Mouse (Mus musculus) hindbrain, embryonic 12.5 days (tissue): Measurements from ENCODE around the gene Sfxn3. TPM values are rescaled to one million over a fixed set of nuclear protein-coding genes. Genes with fewer than 3 reads are reported as not detected.

Experiments
- ATAC-seq: fragments of 200-750 bp; cut with Nextera tagmentation; 2 replicates; pipeline ENCODE4 v1.8.0; 2017; ENCODE audit warnings: moderate TSS enrichment; ENCODE audit not compliant: low FRiP score
- H3K27ac ChIP-seq: fragments of 300-500 bp; sonication (generic); 2 replicates; pipeline ENCODE4 v1.5.1; 2016; ENCODE audit warnings: mild to moderate bottlenecking
- H3K27me3 ChIP-seq: fragments of 300-500 bp; sonication (generic); 2 replicates; pipeline ENCODE4 v1.6.1; 2016; ENCODE audit warnings: mild to moderate bottlenecking
- H3K36me3 ChIP-seq: fragments of 300-500 bp; sonication (generic); 2 replicates; pipeline ENCODE4 v1.6.1; 2016; ENCODE audit warnings: mild to moderate bottlenecking
- H3K4me1 ChIP-seq: fragments of 300-500 bp; sonication (generic); 2 replicates; pipeline ENCODE4 v1.6.1; 2016
- H3K4me2 ChIP-seq: fragments of 300-500 bp; sonication (generic); replicated peaks from 2 replicates; pipeline ENCODE4 v1.6.1; 2016; ENCODE audit warnings: mild to moderate bottlenecking
- H3K4me3 ChIP-seq: fragments of 300-500 bp; sonication (generic); 2 replicates; pipeline ENCODE4 v1.5.1; 2016; ENCODE audit warnings: mild to moderate bottlenecking
- H3K9ac ChIP-seq: fragments of 300-500 bp; sonication (generic); 2 replicates; pipeline ENCODE4 v1.6.1; 2016; ENCODE audit warnings: mild to moderate bottlenecking, moderate library complexity
- H3K9me3 ChIP-seq: fragments of 300-500 bp; sonication (generic); replicated peaks from 2 replicates; pipeline ENCODE4 v1.6.1; 2016; ENCODE audit warnings: mild to moderate bottlenecking
- WGBS: fragments of 180-500 bp; shearing (Covaris S2); methylation state at CpG from one replicate; pipeline ENCODE4 v1.1.7; 2016; 5-methylcytosine and 5-hydroxymethylcytosine counted together
- polyA plus RNA-seq: library from polyadenylated mRNA; unstranded; fragments of >200 nt; fragmentation: Nextera tagmentation; extraction: Ambion mirVana; gene quantifications from 2 replicates; pipeline ENCODE4 v1.2.1, GENCODE M21; 2016

The Sfxn3 gene
- polyA plus RNA-seq, 1 experiment from 2014 or later, result 38.2 TPM

- Histone ChIP-seq H3K4me3 (no peak overlapping the region), H3K9ac (no peak overlapping the region), H3K9me3 (no peaks in the 10 kb centered on the region), H3K4me1 (peaks cover 39% of the 10 kb centered on the region), H3K27ac (peak overlapping the region; percentile 64), H3K27me3 (peaks cover 4% of the 10 kb centered on the region; the same call in 1 of the 2 replicates), H3K4me2 (no peak overlapping the region), H3K36me3 (peaks cover 28% of the 10 kb centered on the region)
- no peak for ATAC-seq
- WGBS, result 46% methylated on average over 6 of the region's 6 CpGs
These were observed 34.7 kb upstream of the Sfxn3 start for GRCm38 (mm10) chr19:45012636-45013035.

GRCm38 (mm10) chr19:45013581-45014225 lies 33.6 kb upstream of the Sfxn3 start:
- Histone ChIP-seq H3K4me2 (no peak overlapping the region), H3K4me3 (no peak overlapping the region), H3K9ac (no peak overlapping the region), H3K36me3 (peaks cover 24% of the 10 kb centered on the region), H3K4me1 (peaks cover 40% of the 10 kb centered on the region), H3K27me3 (peaks cover 4% of the 10 kb centered on the region; the same call in 1 of the 2 replicates), H3K27ac (no peak overlapping the region), H3K9me3 (no peaks in the 10 kb centered on the region)
- 72% methylated on average over 6 of the region's 6 CpGs for WGBS
- no peak for ATAC-seq

GRCm38 (mm10) chr19:45014335-45014971 lies 32.9 kb upstream of the Sfxn3 start, which contains the start of gene Lzts2:
Gene Lzts2 (plus strand): TSS chr19:45014414.
- H3K4me3 ChIP-seq, result peak within 1 kb of the TSS; percentile 60
- 10% methylated on average over 10 of the region's 10 CpGs for WGBS
- H3K27ac ChIP-seq, result peak within 1 kb of the TSS; percentile 98
- ATAC-seq, result no peak
- peak within 1 kb of the TSS; percentile 59 for H3K9ac ChIP-seq
- peaks cover 4% of the 10 kb centered on the region; the same call in 1 of the 2 replicates for H3K27me3 ChIP-seq
- H3K4me1 ChIP-seq, result peaks cover 48% of the 10 kb centered on the region
- peaks cover 24% of the 10 kb centered on the region for H3K36me3 ChIP-seq
- H3K4me2 ChIP-seq, result peak within 1 kb of the TSS; percentile 91
- no peaks in the 10 kb centered on the region for H3K9me3 ChIP-seq

- Histone ChIP-seq H3K4me1 (peaks cover 52% of the 10 kb centered on the region), H3K4me3 (peak overlapping the region; percentile 60), H3K36me3 (peaks cover 24% of the 10 kb centered on the region), H3K27me3 (peaks cover 4% of the 10 kb centered on the region; the same call in 1 of the 2 replicates), H3K9me3 (no peaks in the 10 kb centered on the region), H3K9ac (peak overlapping the region; percentile 59), H3K4me2 (peak overlapping the region; percentile 91), H3K27ac (peak overlapping the region; percentile 98; the same call in 1 of the 2 replicates)
- no peak for ATAC-seq
- 1% methylated on average over 25 of the region's 25 CpGs for WGBS
These were observed 32.3 kb upstream of the Sfxn3 start for GRCm38 (mm10) chr19:45014981-45015402.

GRCm38 (mm10) chr19:45015518-45016281 lies 31.6 kb upstream of the Sfxn3 start:
- Histone ChIP-seq H3K36me3 (peaks cover 17% of the 10 kb centered on the region), H3K27ac (peak overlapping the region; percentile 98), H3K4me3 (peak overlapping the region; percentile 60), H3K27me3 (peaks cover 4% of the 10 kb centered on the region; the same call in 1 of the 2 replicates), H3K9me3 (no peaks in the 10 kb centered on the region), H3K4me1 (peaks cover 60% of the 10 kb centered on the region), H3K4me2 (peak overlapping the region; percentile 91), H3K9ac (peak overlapping the region; percentile 59)
- ATAC-seq, result peak; percentile 29
- WGBS, result 0% methylated on average over 34 of the region's 34 CpGs

- Histone ChIP-seq H3K9me3 (no peaks in the 10 kb centered on the region), H3K4me2 (peak overlapping the region; percentile 91), H3K9ac (peak overlapping the region; percentile 59), H3K36me3 (peaks cover 12% of the 10 kb centered on the region), H3K4me3 (peak overlapping the region; percentile 60), H3K27ac (peak overlapping the region; percentile 98), H3K4me1 (peaks cover 68% of the 10 kb centered on the region), H3K27me3 (peaks cover 4% of the 10 kb centered on the region; the same call in 1 of the 2 replicates)
- ATAC-seq, result peak; percentile 30
- 1% methylated on average over 18 of the region's 18 CpGs for WGBS
These were observed 30.7 kb upstream of the Sfxn3 start for GRCm38 (mm10) chr19:45016341-45017215.

- H3K36me3 ChIP-seq, result peaks cover 7% of the 10 kb centered on the region
- peaks cover 70% of the 10 kb centered on the region for H3K4me1 ChIP-seq
- H3K27me3 ChIP-seq, result peaks cover 4% of the 10 kb centered on the region; the same call in 1 of the 2 replicates
- WGBS, result 0% methylated on average over 17 of the region's 27 CpGs
- peak overlapping the region; percentile 60 for H3K4me3 ChIP-seq
- peak overlapping the region; percentile 84 for H3K9ac ChIP-seq
- H3K9me3 ChIP-seq, result no peaks in the 10 kb centered on the region
- peak; percentile 74 for ATAC-seq
- peak overlapping the region; percentile 98 for H3K27ac ChIP-seq
- H3K4me2 ChIP-seq, result peak overlapping the region; percentile 91
These were observed 30.0 kb upstream of the Sfxn3 start for GRCm38 (mm10) chr19:45017216-45017771.

- peaks cover 9% of the 10 kb centered on the region; the same call in 1 of the 2 replicates for H3K36me3 ChIP-seq
- H3K4me3 ChIP-seq, result peak overlapping the region; percentile 60
- 1% methylated on average over 45 of the region's 48 CpGs for WGBS
- peak overlapping the region; percentile 84 for H3K9ac ChIP-seq
- H3K27me3 ChIP-seq, result peaks cover 4% of the 10 kb centered on the region; the same call in 1 of the 2 replicates
- peak; percentile 70 for ATAC-seq
- peaks cover 68% of the 10 kb centered on the region for H3K4me1 ChIP-seq
- H3K4me2 ChIP-seq, result peak overlapping the region; percentile 91
- no peaks in the 10 kb centered on the region for H3K9me3 ChIP-seq
- peak overlapping the region; percentile 98 for H3K27ac ChIP-seq
These were observed 29.4 kb upstream of the Sfxn3 start for GRCm38 (mm10) chr19:45017909-45018308.

GRCm38 (mm10) chr19:45018351-45018831 lies 28.9 kb upstream of the Sfxn3 start:
- peaks cover 13% of the 10 kb centered on the region for H3K36me3 ChIP-seq
- peak overlapping the region; percentile 84 for H3K9ac ChIP-seq
- H3K4me3 ChIP-seq, result peak overlapping the region; percentile 60
- peak overlapping the region; percentile 91 for H3K4me2 ChIP-seq
- H3K4me1 ChIP-seq, result peaks cover 68% of the 10 kb centered on the region
- H3K9me3 ChIP-seq, result no peaks in the 10 kb centered on the region
- H3K27me3 ChIP-seq, result peaks cover 4% of the 10 kb centered on the region; the same call in 1 of the 2 replicates
- peak; percentile 12 for ATAC-seq
- peak overlapping the region; percentile 98 for H3K27ac ChIP-seq
- WGBS, result 0% methylated on average over 12 of the region's 13 CpGs

GRCm38 (mm10) chr19:45020348-45020747 lies 27.0 kb upstream of the Sfxn3 start:
- Histone ChIP-seq H3K27me3 (0 out of 2 replicates have a peak, but pooled peaks cover 2% of the 10 kb centered on the region), H3K9me3 (no peaks in the 10 kb centered on the region), H3K36me3 (peaks cover 30% of the 10 kb centered on the region), H3K9ac (no peak overlapping the region), H3K4me2 (peak overlapping the region; percentile 21; the same call in 1 of the 2 replicates), H3K4me1 (peaks cover 58% of the 10 kb centered on the region), H3K27ac (no peak overlapping the region), H3K4me3 (no peak overlapping the region)
- ATAC-seq, result no peak
- WGBS, result 67% methylated on average over 6 of the region's 6 CpGs

GRCm38 (mm10) chr19:45021362-45021761 lies 25.9 kb upstream of the Sfxn3 start:
- H3K27ac ChIP-seq, result no peak overlapping the region
- H3K27me3 ChIP-seq, result no peaks in the 10 kb centered on the region
- peaks cover 47% of the 10 kb centered on the region for H3K4me1 ChIP-seq
- peak overlapping the region; percentile 21; the same call in 1 of the 2 replicates for H3K4me2 ChIP-seq
- H3K4me3 ChIP-seq, result 0 out of 2 replicates have a peak overlapping the region, but pooled peaks have one; percentile 3
- 0 out of 2 replicates have a peak overlapping the region, but pooled peaks have one; percentile 27 for H3K9ac ChIP-seq
- no peaks in the 10 kb centered on the region for H3K9me3 ChIP-seq
- peaks cover 40% of the 10 kb centered on the region for H3K36me3 ChIP-seq
- ATAC-seq, result no peak
- WGBS, result 89% methylated on average over 15 of the region's 15 CpGs
